Mouse (Mus musculus): Measurements from ENCODE around the gene Nisch.

GRCm38 (mm10) chr14:31205244-31205561 lies 11.5 kb downstream of the Nisch start:
- TF ChIP-seq CTCF (IDR thresholded peaks at IDR 0.05; ENCODE audit: extremely low read depth, insufficient read depth, insufficient read length, insufficient replicate concordance), result no peak
- TF ChIP-seq POLR2A (IDR thresholded peaks at IDR 0.05; ENCODE audit: low read depth, low read length), result no peak
